Mouse (Mus musculus): Measurements from ENCODE around the gene Ripor3. TPM values are rescaled to one million over a fixed set of nuclear protein-coding genes. Genes with fewer than 3 reads are reported as not detected.

Ripor3 gene
- polyA plus RNA-seq, 1 experiment from 2014 or later = 1.1 TPM

DNA sequence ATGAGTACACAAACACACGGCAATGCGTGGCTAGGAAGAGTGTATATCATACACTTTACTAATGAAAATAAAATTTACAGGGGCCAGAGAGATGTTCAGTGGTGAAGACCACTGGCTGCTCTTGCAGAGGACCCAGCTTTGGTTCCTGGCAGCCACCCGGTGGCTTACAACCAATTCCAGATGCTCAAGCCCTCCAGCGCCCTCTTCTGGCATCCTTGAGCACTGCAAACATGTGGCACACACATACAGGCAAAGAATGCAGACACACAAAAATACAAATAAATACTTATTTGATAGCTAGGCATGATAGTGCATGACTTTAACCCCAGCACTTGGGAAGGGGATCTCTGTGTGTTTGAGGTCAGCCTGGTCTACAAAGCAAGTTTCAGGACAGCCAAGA, 36.0 kb upstream of the Ripor3 start:
- no peak overlapping the region for H3K27ac ChIP-seq (replicated peaks)
- ATAC-seq (ENCODE audit: low FRiP score, low read depth) = no peak
- no peaks in the 10 kb centered on the region for H3K9me3 ChIP-seq
- H3K4me3 ChIP-seq = no peak overlapping the region
- H3K27me3 ChIP-seq = peaks cover 39% of the 10 kb centered on the region
- H3K4me2 ChIP-seq (replicated peaks) = no peak overlapping the region
- H3K9ac ChIP-seq (replicated peaks) = no peak overlapping the region
- no peaks in the 10 kb centered on the region for H3K36me3 ChIP-seq
- peaks cover 23% of the 10 kb centered on the region for H3K4me1 ChIP-seq
- 72% methylated on average over 4 of the region's 4 CpGs for WGBS

DNA sequence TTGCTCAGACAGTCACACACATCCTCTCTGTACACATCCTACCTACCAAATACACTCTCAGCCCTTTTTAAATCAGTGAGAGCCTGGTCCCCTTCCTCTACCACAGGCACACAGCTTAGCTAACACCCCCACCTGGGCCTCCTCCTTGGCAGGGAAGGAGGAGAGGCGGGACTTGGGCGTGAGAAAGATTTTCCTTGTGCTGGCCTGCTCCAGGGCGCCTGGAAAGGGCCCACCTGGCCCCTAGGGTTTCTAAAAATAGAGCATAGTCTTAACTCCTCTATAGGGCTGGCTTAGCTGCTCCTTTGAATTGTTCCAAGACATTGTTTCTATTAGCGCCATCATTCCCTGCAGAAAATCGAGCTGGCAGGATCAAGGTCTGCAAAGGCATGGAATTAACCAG, 35.4 kb upstream of the Ripor3 start:
- H3K9ac ChIP-seq (replicated peaks) = no peak overlapping the region
- no peak overlapping the region for H3K4me2 ChIP-seq (replicated peaks)
- H3K27me3 ChIP-seq = peaks cover 32% of the 10 kb centered on the region
- H3K9me3 ChIP-seq = no peaks in the 10 kb centered on the region
- H3K4me3 ChIP-seq = no peak overlapping the region
- ATAC-seq (ENCODE audit: low FRiP score, low read depth) = no peak
- peaks cover 21% of the 10 kb centered on the region for H3K4me1 ChIP-seq
- H3K27ac ChIP-seq (replicated peaks) = no peak overlapping the region
- no peaks in the 10 kb centered on the region for H3K36me3 ChIP-seq
- 29% methylated on average over 5 of the region's 5 CpGs for WGBS

GRCm38 (mm10) chr2:168045357-168045756, 34.9 kb upstream of the Ripor3 start:
- Histone ChIP-seq H3K36me3 (no peaks in the 10 kb centered on the region), H3K4me3 (no peak overlapping the region), H3K27me3 (peaks cover 28% of the 10 kb centered on the region), H3K4me2 (replicated peaks) (no peak overlapping the region), H3K9ac (replicated peaks) (no peak overlapping the region), H3K9me3 (no peaks in the 10 kb centered on the region), H3K27ac (replicated peaks) (no peak overlapping the region), H3K4me1 (peaks cover 17% of the 10 kb centered on the region)
- no peak for ATAC-seq (ENCODE audit: low FRiP score, low read depth)
- 62% methylated on average over 13 of the region's 13 CpGs for WGBS

DNA sequence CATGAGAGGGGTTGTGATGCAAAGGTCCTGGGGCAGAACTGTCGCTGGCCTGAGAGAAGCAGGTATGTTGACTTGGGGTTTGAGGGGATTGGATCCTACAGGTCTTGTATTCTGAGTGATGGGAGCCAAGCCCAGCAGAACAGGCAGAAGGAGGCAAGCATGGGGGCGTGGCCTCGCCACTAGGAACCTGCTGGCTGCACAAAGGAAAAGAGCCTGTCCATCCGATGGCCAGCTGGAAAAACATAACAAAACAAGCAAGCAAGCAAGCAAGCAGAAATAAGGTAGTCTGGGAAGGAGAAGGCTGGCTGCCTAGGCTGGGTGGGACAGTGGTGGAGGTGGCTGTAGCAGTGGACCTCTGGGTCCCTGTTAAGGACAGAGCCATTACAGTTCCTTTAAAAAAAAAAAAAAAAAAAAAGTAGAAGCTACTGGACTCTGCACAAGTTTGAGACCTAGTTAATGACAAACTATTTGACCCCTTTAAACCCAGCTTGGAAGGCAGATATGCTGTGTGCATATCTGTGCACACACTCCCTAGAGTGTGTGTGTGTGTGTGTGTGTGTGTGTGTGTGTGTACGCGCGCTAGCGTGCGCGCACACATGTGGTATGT, 34.4 kb upstream of the Ripor3 start:
- WGBS = 77% methylated on average over 10 of the region's 10 CpGs
- peaks cover 12% of the 10 kb centered on the region for H3K4me1 ChIP-seq
- no peak overlapping the region for H3K27ac ChIP-seq (replicated peaks)
- H3K4me3 ChIP-seq = no peak overlapping the region
- peaks cover 23% of the 10 kb centered on the region for H3K27me3 ChIP-seq
- H3K9ac ChIP-seq (replicated peaks) = no peak overlapping the region
- H3K9me3 ChIP-seq = no peaks in the 10 kb centered on the region
- no peak overlapping the region for H3K4me2 ChIP-seq (replicated peaks)
- H3K36me3 ChIP-seq = no peaks in the 10 kb centered on the region
- ATAC-seq (ENCODE audit: low FRiP score, low read depth) = no peak

DNA sequence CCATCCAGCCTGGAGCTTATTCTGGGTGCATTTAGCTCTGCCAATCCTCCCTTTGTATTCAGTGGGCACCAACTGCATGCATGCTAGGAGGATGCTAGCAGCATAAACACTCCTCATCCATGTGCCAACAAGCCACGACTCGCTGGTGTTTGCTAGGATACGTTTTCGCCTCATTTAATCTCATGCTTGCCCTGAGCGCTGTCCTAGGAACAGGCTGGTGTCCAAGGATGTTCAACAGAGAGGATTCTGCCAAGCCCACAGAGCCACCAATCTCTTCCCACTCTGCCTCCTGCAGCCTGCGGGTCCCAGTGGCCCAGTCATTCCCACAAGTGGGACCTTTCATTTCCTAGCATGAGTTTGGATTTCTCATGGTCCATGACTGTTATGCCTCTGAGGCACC, 31.6 kb upstream of the Ripor3 start:
- H3K4me3 ChIP-seq = no peak overlapping the region
- 79% methylated on average over 6 of the region's 6 CpGs for WGBS
- no peaks in the 10 kb centered on the region for H3K36me3 ChIP-seq
- H3K27me3 ChIP-seq = 0 out of 2 replicates have a peak, but pooled peaks cover 3% of the 10 kb centered on the region
- no peak overlapping the region for H3K27ac ChIP-seq (replicated peaks)
- no peak overlapping the region for H3K9ac ChIP-seq (replicated peaks)
- H3K4me1 ChIP-seq = peaks cover 5% of the 10 kb centered on the region; the same call in 1 of the 2 replicates
- H3K9me3 ChIP-seq = no peaks in the 10 kb centered on the region
- no peak for ATAC-seq (ENCODE audit: low FRiP score, low read depth)
- no peak overlapping the region for H3K4me2 ChIP-seq (replicated peaks)

GRCm38 (mm10) chr2:168040751-168041150, 30.3 kb upstream of the Ripor3 start:
- no peak for ATAC-seq (ENCODE audit: low FRiP score, low read depth)
- Histone ChIP-seq H3K9ac (replicated peaks) (no peak overlapping the region), H3K9me3 (no peaks in the 10 kb centered on the region), H3K27ac (replicated peaks) (no peak overlapping the region), H3K27me3 (no peaks in the 10 kb centered on the region), H3K36me3 (no peaks in the 10 kb centered on the region), H3K4me2 (replicated peaks) (no peak overlapping the region), H3K4me1 (peaks cover 3% of the 10 kb centered on the region; the same call in 1 of the 2 replicates), H3K4me3 (no peak overlapping the region)
- 41% methylated on average over 3 of the region's 3 CpGs for WGBS

- no peaks in the 10 kb centered on the region for H3K27me3 ChIP-seq
- ATAC-seq (ENCODE audit: low FRiP score, low read depth) = no peak
- H3K9ac ChIP-seq (replicated peaks) = no peak overlapping the region
- no peaks in the 10 kb centered on the region for H3K4me1 ChIP-seq
- no peak overlapping the region for H3K4me3 ChIP-seq
- H3K36me3 ChIP-seq = no peaks in the 10 kb centered on the region
- WGBS = 51% methylated on average over 3 of the region's 3 CpGs
- H3K9me3 ChIP-seq = no peaks in the 10 kb centered on the region
- no peak overlapping the region for H3K4me2 ChIP-seq (replicated peaks)
- no peak overlapping the region for H3K27ac ChIP-seq (replicated peaks)
Measured at GRCm38 (mm10) chr2:168037063-168037462, 26.6 kb upstream of the Ripor3 start.

DNA sequence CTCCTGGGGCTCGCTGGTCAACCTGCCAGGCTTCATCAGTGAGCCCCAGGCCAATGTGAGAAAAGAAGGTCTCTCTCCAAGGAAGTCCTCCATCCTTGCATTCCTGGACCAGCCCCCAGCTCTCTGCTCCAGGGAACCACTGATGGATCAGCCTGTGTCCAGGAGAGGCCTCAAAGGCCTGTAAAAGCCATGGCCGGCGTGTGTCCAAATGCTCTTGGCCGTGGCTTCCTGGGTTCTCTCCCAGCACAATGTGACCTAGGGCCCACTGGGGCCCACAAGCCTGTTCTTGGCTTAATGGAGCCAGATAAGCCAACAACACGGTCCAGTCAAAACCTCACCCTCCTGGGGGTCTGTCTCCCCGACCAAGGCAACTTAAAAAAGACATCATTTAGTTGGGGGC, 25.5 kb upstream of the Ripor3 start:
- Histone ChIP-seq H3K27me3 (no peaks in the 10 kb centered on the region; the same call in 1 of the 2 replicates), H3K36me3 (no peaks in the 10 kb centered on the region), H3K9ac (replicated peaks) (no peak overlapping the region), H3K4me1 (no peaks in the 10 kb centered on the region), H3K4me3 (no peak overlapping the region), H3K9me3 (no peaks in the 10 kb centered on the region), H3K4me2 (replicated peaks) (no peak overlapping the region), H3K27ac (replicated peaks) (no peak overlapping the region)
- no peak for ATAC-seq (ENCODE audit: low FRiP score, low read depth)
- 90% methylated on average over 6 of the region's 6 CpGs for WGBS

DNA sequence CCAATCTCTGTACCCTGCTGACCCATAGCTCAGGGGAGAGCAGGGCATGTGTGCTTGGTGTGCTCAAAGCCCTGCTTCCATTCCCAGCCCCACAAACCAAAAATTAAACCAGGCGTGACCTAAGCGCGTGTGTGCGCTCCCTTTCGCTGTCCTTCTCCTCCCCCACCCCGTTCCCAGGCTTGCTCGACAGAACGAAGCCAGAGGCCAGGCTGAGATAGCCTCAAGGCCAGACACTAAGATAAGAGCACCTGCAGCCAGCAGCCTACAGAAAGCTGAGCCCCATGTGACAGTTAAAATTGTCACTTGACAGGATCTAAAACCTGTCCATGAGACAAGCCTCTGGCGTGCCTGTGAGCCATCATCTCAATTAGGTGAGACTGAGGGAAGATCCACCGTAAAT, 23.5 kb upstream of the Ripor3 start:
- Histone ChIP-seq H3K27ac (replicated peaks) (no peak overlapping the region), H3K4me2 (replicated peaks) (no peak overlapping the region), H3K4me3 (no peak overlapping the region), H3K27me3 (no peaks in the 10 kb centered on the region; the same call in 1 of the 2 replicates), H3K9me3 (no peaks in the 10 kb centered on the region), H3K4me1 (no peaks in the 10 kb centered on the region), H3K9ac (replicated peaks) (no peak overlapping the region), H3K36me3 (no peaks in the 10 kb centered on the region)
- WGBS = 73% methylated on average over 10 of the region's 10 CpGs
- ATAC-seq (ENCODE audit: low FRiP score, low read depth) = no peak

DNA sequence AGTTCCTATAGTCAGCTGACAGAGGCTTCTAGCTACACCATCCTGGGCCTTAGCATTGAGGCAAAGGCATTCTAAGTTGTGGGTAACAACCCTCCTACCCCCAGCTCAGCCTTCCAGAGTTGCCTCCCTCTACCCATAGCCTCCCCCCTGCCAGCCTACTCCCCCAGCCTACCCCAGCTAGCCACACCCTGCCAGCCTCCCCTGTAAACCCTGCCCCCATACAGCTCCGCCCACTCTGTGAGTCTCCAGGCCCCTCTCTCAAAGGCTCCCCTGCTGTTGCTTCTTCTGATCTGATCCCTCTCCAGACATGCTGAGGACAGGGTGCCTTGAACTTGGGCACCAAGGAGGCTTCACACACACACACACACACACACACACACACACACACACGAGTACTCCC, 21.4 kb upstream of the Ripor3 start:
- Histone ChIP-seq H3K4me1 (no peaks in the 10 kb centered on the region), H3K27me3 (no peaks in the 10 kb centered on the region; the same call in 1 of the 2 replicates), H3K27ac (replicated peaks) (no peak overlapping the region), H3K4me3 (no peak overlapping the region), H3K4me2 (replicated peaks) (no peak overlapping the region), H3K36me3 (no peaks in the 10 kb centered on the region), H3K9ac (replicated peaks) (no peak overlapping the region), H3K9me3 (no peaks in the 10 kb centered on the region; the same call in 1 of the 2 replicates)
- WGBS = 70% methylated on average over 2 of the region's 2 CpGs
- no peak for ATAC-seq (ENCODE audit: low FRiP score, low read depth)

GRCm38 (mm10) chr2:168028376-168028775, 18.0 kb upstream of the Ripor3 start:
- Histone ChIP-seq H3K36me3 (no peaks in the 10 kb centered on the region), H3K9me3 (no peaks in the 10 kb centered on the region; the same call in 1 of the 2 replicates), H3K4me1 (no peaks in the 10 kb centered on the region), H3K4me3 (no peak overlapping the region), H3K9ac (replicated peaks) (no peak overlapping the region), H3K27me3 (no peaks in the 10 kb centered on the region; the same call in 1 of the 2 replicates), H3K4me2 (replicated peaks) (no peak overlapping the region), H3K27ac (replicated peaks) (no peak overlapping the region)
- ATAC-seq (ENCODE audit: low FRiP score, low read depth) = no peak
- 98% methylated on average over 3 of the region's 3 CpGs for WGBS

DNA sequence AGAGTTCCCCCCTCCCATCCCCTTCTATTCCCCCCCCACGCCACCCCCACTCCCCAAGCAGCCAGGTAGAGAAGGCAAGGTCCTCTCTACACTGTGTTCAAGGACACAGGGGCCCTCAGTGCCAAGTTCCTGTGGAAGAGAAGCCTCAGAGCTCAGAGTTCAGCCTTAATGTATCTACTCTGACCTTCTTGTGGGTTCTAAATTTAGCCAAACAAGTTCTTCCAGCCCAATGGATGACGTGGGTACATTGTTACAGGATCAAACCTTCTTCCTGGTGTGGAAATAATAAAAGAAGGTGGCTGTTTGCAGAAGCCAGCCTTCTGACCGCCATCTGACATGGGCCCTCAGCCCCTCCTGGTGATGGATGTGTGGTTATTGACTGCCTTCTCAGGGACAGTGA, 16.0 kb upstream of the Ripor3 start:
- H3K27me3 ChIP-seq = no peaks in the 10 kb centered on the region
- no peak overlapping the region for H3K4me2 ChIP-seq (replicated peaks)
- WGBS = 67% methylated on average over 3 of the region's 3 CpGs
- H3K36me3 ChIP-seq = no peaks in the 10 kb centered on the region
- H3K9me3 ChIP-seq = no peaks in the 10 kb centered on the region; the same call in 1 of the 2 replicates
- H3K4me1 ChIP-seq = no peaks in the 10 kb centered on the region
- no peak overlapping the region for H3K27ac ChIP-seq (replicated peaks)
- no peak overlapping the region for H3K4me3 ChIP-seq
- no peak for ATAC-seq (ENCODE audit: low FRiP score, low read depth)
- H3K9ac ChIP-seq (replicated peaks) = no peak overlapping the region

DNA sequence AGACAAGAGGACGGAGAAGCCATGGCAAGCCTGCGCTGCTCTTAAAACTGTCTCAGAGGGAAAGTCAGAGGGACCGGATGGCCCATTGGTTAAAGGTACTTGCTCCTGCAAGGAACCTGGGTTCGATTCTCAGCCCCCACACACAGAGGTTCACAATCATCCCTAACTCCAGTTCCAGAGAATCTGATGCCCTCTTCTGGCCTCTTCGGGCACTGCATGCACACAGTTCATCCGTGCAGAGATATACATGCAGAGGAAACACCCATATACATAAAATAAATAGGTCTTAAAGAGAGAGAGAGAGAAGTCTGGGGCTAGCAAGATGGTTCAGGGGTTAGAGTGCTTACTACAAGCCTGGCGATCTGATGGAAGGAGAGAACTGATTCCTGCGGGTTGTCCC, 15.5 kb upstream of the Ripor3 start:
- WGBS = 89% methylated on average over 8 of the region's 8 CpGs
- ATAC-seq (ENCODE audit: low FRiP score, low read depth) = no peak

More for the DNA sequence above, 15.5 kb upstream of the Ripor3 start:
- Histone ChIP-seq H3K4me3 (no peak overlapping the region), H3K27ac (replicated peaks) (no peak overlapping the region), H3K4me2 (replicated peaks) (no peak overlapping the region), H3K9ac (replicated peaks) (no peak overlapping the region), H3K9me3 (no peaks in the 10 kb centered on the region; the same call in 1 of the 2 replicates), H3K36me3 (no peaks in the 10 kb centered on the region), H3K27me3 (no peaks in the 10 kb centered on the region), H3K4me1 (no peaks in the 10 kb centered on the region)
